Mouse (Mus musculus) spleen, adult 12 weeks (tissue): ENCODE measurements around the gene Atp6v1g3.
A peak's percentile ranks its signal among the peaks of the same experiment; 100 is the strongest.

ENCODE experiments used
- DNase-seq: peaks from one replicate; pipeline ENCODE4 v3.0.0; 2022; ENCODE audit warnings: low spot score

Gene Atp6v1g3

GRCm38 (mm10) chr1:138289455-138290425 lies 16.2 kb downstream of the Atp6v1g3 start:
- DNase-seq: no peak

DNA sequence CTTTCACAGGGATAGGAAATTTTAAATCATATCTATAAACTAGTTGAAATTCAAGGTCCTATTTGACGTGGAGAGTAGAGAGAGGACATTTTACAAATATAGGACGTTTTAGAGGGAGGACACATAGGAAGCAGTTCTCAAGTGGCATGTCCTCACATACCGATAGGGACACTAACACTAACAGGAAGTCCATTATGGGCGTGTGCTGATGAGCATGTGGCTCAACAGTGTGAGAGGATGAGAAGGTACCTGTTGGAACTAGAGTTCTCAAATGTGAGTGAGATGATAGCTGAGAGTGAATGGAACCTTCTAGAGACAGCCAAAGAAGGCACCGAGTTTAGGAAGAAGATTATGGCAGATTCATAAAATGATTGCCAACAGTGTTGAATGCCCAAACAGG lies 17.9 kb downstream of the Atp6v1g3 start:
- DNase-seq: no peak

DNA sequence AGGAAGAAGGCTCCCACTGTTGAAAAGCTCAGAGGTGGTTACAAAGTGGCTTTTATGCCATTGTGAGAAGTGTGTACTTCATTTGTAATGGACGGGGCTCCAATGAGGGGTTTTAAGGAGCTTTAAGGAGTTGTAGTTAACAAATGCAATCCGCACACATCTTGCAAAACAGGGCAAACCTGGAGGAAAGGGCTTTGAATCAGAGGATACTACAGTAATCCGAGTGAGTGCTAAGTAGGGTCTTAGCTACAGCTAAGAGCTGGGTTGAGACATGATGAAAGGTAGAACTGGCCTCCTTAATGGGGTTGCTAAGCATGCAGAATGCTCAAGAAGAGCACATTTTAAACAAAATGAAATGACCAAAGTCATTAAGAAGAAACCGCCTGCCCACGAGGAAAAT lies 20.9 kb downstream of the Atp6v1g3 start:
- no peak for DNase-seq

- no peak for DNase-seq
These were observed 24.6 kb downstream of the Atp6v1g3 start for GRCm38 (mm10) chr1:138298156-138298555.

GRCm38 (mm10) chr1:138299576-138299975 lies 26.0 kb downstream of the Atp6v1g3 start:
- peak; percentile 40 for DNase-seq

DNA sequence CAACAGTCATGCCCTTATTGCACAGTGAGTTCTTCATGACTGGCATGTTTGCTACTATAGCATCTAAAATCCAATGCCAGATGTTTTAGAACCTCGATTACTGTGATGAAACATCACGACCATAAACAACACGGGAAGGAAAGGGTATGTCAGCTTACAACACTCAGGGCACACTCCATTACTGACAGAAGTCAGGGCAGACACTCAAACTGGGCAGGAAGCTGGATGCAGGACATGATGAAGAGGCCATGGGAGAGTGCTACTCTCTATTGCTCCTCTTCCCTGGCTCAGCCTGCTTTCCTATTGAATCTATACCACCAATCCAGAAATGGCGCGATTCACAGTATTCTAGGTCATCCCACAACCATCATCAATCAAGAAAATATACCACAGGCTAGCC lies 28.4 kb downstream of the Atp6v1g3 start:
- no peak for DNase-seq

GRCm38 (mm10) chr1:138302756-138303155 lies 29.2 kb downstream of the Atp6v1g3 start:
- DNase-seq: no peak

DNA sequence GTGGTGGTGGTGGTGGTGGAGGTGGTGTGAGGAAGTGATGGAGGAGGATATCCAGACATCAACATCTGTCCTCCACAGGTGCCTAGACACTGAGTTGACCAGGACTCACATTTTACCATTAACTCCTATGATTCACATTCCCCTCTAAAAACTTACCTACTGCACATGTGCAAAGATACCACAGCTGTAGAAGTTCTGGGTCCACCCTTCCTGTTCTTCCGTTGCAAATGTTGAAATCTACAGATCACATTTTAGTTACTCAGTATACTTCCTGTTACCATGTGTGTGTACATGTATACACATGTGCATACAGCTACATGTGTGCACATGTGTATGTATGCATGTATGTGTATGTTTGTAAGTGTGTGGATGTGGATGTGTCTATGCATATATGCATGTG lies 29.8 kb downstream of the Atp6v1g3 start:
- DNase-seq: no peak

DNA sequence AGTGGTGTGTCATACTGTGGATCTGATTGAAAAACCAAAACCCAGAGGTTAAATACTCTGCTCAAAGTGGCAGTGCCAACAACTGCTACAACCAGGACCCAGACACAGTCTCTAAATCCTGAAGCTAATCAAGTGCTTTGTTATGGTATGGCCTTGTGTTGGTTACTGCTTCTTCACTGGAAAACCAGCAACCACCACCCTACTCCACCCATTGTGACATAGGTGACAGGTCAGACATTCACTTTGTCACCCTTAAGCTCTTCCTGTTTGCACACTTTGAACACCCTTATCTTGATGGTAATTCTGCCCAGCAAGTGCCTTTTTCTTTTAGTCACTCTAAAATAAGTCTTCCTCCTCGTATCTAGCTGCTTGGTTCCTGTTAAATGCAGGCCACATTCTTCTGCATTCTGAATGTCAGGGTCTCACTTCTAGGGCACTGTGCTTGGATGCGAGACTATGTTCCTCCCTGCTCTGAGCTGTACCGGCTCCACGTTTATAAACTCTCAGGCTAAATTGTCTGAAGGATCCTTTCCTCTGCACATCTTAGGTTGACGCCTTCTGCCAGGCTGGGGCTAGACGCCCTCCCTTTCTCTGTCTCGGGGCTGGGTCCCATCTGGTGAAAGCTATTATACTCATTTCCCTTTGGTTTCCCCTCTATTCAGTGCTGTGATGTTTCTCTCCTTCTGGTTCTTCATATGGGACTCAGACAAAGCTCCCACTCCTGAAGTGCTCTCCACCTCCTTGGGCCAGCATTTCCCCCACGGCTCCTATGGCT lies 30.8 kb downstream of the Atp6v1g3 start:
- DNase-seq: no peak

DNA sequence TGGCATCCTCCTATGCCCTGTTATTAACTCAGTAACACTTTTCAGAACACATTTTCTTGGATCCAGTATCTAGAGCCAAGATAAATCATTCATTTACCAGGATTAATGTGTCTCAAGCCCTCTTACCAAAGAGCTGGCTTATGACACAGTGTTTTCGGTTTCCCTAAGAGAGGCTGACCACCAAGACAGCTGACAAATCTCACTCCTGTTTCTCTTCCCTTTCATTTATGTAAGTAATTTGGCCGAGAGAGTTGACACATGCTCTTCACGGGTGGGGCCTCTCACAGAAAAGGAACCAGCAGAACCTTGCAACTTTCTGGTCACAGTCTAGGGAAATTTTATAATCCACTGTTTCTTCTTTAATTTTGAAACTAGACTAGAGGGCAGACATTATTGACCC lies 49.1 kb downstream of the Atp6v1g3 start:
- DNase-seq: no peak

DNA sequence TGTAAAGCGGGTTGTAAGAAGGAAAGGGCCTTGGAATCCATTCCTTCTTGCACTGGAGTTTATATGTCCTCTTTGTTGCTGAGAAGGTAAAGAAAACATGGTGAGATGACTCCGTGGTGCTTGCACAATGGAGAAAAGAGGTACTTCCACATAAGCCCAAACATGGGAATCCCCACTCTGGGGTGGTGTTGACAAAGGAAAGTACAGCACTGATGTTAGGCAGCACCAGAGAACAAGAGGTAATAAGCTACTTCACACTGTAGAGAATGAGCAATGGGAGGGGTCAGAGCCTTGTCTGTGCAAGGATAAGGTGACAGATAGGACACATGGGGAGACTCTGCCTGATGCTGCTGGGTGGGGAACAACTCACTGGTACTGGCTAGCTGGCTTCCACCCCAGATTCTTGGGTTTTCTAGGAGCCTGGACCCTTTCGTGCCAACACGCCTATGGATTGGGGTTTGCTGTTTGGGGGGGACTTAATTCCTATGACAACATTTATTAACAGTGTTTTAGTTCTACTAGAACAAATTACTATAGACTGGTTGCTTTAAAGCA lies 49.6 kb downstream of the Atp6v1g3 start:
- DNase-seq: no peak

DNA sequence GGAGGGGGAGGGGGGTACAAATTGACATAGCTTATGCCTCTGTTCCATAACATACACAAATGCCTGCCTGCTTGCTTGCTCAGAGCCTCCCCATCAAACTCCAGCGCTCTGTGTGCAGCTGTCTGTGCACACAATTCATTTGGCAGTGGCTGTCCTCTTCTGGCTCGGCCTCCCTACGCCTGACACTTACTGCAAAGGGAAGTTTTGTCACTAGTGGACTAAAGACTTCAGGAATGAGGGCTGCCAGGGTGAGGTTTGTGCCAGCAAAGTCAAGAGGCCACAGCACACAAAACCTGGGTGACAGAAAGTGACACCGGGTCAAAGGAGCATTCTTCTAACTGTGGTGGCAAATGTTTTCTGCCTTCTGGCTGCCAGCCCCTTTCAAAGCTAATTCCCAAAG lies 52.6 kb downstream of the Atp6v1g3 start:
- DNase-seq: no peak

DNA sequence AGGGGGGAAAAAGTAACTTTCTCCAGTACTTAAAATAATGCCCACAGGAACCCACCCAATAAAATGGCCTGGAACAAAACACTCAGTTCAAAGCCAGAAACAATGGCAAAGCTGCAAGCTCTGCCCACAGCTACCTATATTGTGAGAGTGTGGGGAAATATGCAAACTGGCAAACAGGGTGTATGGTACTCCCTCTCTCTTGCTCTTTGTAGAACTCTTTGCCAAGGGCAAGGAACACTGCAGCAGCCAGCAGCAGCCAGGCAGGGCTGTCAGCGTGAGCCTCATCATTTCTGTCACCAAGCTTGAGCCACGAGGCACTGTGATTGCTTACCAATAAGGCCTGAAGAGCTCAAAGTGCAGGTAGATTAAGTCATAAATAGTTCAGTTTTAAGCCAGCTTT lies 53.0 kb downstream of the Atp6v1g3 start:
- DNase-seq: no peak

- no peak for DNase-seq
These were observed 54.1 kb downstream of the Atp6v1g3 start for GRCm38 (mm10) chr1:138327466-138328245.

DNA sequence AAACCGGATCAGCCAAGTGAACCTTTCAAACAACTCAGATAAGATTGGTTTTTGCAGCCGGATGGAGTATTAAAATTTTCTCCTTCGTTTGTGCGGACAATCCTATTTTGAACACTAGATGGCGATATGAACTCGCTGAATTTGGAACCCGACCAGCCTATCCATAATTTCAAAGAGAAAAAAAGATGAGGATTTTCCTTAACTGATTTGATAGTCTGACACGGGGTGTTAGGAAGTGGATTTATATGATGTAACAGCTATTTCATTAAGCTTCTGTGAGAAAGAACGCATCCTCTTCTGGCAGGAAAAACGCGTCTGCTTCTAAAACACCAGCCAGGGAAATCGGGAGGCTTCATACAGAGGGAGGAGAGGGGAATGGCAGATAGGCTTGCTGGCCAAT lies 54.8 kb downstream of the Atp6v1g3 start:
- DNase-seq: no peak

DNA sequence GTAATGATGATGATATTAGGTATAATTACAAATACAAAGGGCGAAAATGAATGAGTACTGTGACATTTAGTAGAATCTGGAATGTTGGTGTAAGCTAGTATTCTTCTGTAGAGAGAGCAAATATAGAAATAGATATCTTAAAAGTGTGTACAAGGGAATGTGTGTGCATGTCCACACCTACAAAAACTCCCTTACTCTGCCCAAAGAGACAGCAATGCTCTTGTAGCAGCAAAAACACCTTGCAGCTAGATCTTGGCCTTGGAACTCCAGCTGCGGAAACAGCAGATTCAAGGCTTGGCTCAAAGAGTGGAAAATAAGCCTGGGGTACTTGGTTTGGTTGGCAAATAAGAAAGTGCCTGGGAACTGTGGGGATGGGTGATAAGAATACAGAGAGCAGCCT lies 57.0 kb downstream of the Atp6v1g3 start:
- DNase-seq: no peak

DNA sequence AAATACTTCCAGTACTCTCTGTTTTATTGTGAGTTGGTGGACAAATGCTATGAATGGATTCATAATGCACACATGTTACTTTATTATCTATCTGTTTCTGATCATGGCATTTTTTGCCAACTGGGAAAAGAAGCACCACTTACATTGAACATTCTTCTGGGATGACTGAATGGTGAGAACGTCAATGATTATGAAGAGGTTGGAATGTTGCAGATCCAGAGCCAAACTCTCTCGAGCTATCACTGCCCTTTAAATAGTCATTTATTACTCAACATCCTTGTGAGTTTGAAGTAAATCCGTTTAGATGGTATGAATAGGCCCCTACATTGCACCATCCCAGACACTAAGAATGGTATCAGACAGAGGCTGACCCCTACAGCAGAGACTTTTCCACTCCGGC lies 58.1 kb downstream of the Atp6v1g3 start:
- no peak for DNase-seq

- no peak for DNase-seq
These were observed 61.2 kb downstream of the Atp6v1g3 start for GRCm38 (mm10) chr1:138334701-138335100.

- DNase-seq: no peak
These were observed 63.9 kb downstream of the Atp6v1g3 start for GRCm38 (mm10) chr1:138337417-138337816.
